Mouse (Mus musculus) cerebellum, adult 2 months (tissue): ENCODE data around the gene Maea.

Experiments used
- CTCF ChIP-seq: fragments of 200-500 bp; IDR thresholded peaks from 2 replicates; pipeline ENCODE4 v1.5.1; 2011; ENCODE audit warnings: low read depth, mild to moderate bottlenecking, control low read depth, low read length, moderate library complexity, borderline replicate concordance; ENCODE audit not compliant: insufficient read depth
- POLR2A ChIP-seq: fragments of 200-500 bp; IDR thresholded peaks from 2 replicates; pipeline ENCODE4 v1.6.1; 2011; ENCODE audit warnings: low read length, control low read depth, borderline replicate concordance; ENCODE audit not compliant: insufficient read depth

DNA sequence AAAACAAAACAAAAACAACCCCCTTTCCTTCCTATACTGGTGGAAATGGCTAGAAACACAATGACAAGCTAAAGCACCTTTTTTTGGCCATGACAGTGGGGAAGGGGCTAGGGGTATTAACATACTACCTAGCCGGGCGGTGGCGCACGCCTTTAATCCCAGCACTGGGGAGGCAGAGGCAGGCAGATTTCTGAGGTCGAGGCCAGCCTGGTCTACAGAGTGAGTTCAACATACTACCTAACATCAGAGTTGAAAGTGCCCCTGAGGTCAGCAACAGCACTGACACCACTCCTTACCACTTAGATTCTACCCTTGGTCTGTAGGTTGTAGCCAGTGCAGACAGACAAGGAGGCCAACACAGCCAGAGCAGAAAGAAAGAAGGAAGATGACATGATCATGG is 13.9 kb downstream of the Maea start:
- TF ChIP-seq CTCF: no peak
- no peak for TF ChIP-seq POLR2A
